Mouse (Mus musculus): Measurements from ENCODE around the gene Dpysl4. TPM values are rescaled to one million over a fixed set of nuclear protein-coding genes. Genes with fewer than 3 reads are reported as not detected.

The Dpysl4 gene
- polyA plus RNA-seq, 1 experiment from 2014 or later = 280 TPM

DNA sequence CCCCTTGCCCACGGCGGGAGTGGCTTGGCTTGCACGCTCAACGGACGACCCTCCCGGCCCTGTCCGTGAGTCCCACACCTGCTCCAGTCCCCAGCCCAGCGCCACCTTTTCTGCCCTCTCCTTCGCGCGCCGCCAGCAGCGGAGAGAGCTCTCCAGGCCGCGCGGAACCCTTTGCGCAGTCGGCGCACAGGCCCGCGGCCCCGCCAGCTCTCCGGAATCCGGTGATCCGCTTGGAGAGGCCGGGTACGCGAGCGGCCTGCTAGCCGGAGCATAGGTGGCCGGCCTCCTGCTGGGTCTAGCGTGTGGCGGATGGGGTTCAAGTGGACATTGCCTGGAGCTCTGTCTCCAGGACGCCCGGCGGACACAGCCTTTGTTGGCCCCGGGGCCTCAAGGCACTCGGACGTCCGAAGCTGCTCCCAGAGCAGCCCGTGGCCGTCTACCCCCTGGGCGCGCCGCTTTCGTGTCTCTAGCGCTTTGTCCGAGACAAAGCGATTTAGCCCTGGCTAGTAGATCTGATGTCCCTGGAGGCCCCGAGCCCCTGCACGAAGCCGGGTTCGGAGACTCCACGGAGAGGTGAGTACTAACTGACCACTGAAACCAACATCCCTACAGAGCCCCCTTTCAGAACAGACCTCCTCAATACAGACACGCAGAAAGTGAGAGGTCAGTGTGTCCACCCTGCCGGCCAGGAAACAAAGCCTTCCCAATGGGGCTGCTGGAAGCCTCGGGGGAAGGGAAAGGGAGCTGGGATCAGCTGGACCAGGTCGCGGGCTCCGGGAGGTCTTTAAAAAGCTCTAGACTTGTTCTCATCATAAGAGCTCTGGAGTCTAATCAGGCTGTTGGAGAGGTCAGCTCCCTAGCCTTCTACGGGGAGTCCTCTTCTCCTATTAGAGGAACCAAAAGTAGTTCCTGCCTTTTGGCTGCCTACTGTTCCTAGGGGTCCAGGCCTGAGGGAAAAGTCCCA, 676 bp downstream of the Dpysl4 start:
- H3K27me3 ChIP-seq = no peaks in the 10 kb centered on the region
- no peaks in the 10 kb centered on the region for H3K9me3 ChIP-seq
- H3K4me3 ChIP-seq = peak overlapping the region; percentile 88
- 2% methylated on average over 53 of the region's 61 CpGs for WGBS
- H3K27ac ChIP-seq = peak overlapping the region; percentile 92
- peaks cover 61% of the 10 kb centered on the region for H3K4me1 ChIP-seq (replicated peaks)
- H3K36me3 ChIP-seq = peaks cover 28% of the 10 kb centered on the region
- peak overlapping the region; percentile 81 for H3K4me2 ChIP-seq
- peak overlapping the region; percentile 99 for H3K9ac ChIP-seq
- ATAC-seq (ENCODE audit: low FRiP score) = peak; percentile 78

- no peaks in the 10 kb centered on the region for H3K9me3 ChIP-seq
- H3K27me3 ChIP-seq = no peaks in the 10 kb centered on the region
- ATAC-seq (ENCODE audit: low FRiP score) = no peak
- H3K36me3 ChIP-seq = peaks cover 42% of the 10 kb centered on the region
- peak overlapping the region; percentile 88 for H3K4me3 ChIP-seq
- WGBS = 63% methylated on average over 2 of the region's 2 CpGs
- peak overlapping the region; percentile 99 for H3K9ac ChIP-seq
- H3K4me1 ChIP-seq (replicated peaks) = peaks cover 55% of the 10 kb centered on the region
- H3K4me2 ChIP-seq = peak overlapping the region; percentile 81
- peak overlapping the region; percentile 92; the same call in 1 of the 2 replicates for H3K27ac ChIP-seq
These were observed 2.0 kb downstream of the Dpysl4 start for GRCm38 (mm10) chr7:139087801-139088200.

DNA sequence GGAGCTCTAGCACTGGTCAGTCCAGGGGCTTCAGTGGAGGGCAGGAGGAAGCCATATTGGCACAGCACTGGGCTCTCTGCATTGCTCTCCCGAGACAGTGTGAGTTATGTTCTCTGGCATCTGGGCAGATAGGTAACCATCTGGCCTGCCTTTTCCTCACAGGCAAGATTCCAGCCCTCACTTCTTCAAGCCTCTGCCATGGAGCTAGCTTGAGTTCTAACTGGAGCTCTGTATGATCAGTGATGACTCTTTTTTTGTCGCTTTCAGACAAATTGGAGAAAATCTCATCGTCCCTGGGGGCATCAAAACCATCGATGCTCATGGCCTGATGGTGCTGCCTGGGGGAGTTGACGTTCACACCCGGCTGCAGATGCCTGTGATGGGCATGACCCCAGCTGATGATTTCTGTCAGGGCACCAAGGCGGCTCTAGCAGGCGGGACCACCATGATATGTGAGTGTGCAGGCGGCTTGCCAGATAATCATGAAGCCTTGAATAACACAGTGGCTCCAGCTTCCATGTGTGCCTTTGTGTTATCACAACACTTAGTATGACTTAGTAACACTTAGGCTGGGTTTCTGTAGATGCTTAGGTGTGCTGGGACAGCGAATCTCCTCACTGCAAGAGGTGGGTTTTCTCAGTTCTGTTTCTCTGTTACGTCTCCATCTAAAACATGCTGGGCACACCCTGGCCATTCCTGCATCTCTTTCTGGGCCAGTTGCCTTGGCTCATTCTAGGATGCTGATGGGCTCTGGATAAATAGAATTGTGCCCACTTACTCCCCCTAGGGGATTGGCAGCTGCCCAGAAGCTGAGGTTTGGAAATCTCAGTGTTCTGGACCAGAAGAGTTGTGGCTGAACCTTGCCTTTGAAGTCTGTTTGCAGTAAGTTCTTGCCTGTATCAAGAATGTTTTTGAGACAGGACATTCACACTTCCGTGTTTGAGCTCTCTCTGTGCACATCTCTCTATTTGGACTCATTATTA, 4.4 kb downstream of the Dpysl4 start:
- H3K27me3 ChIP-seq = no peaks in the 10 kb centered on the region
- H3K9me3 ChIP-seq = no peaks in the 10 kb centered on the region
- WGBS = 65% methylated on average over 12 of the region's 12 CpGs
- H3K4me3 ChIP-seq = no peak overlapping the region
- H3K36me3 ChIP-seq = peaks cover 65% of the 10 kb centered on the region
- peak overlapping the region; percentile 61 for H3K27ac ChIP-seq
- H3K4me1 ChIP-seq (replicated peaks) = peaks cover 55% of the 10 kb centered on the region
- ATAC-seq (ENCODE audit: low FRiP score) = no peak
- peak overlapping the region; percentile 11; the same call in 1 of the 2 replicates for H3K4me2 ChIP-seq
- H3K9ac ChIP-seq = peak overlapping the region; percentile 51; the same call in 1 of the 2 replicates

- no peak for ATAC-seq (ENCODE audit: low FRiP score)
- Histone ChIP-seq H3K27me3 (no peaks in the 10 kb centered on the region), H3K36me3 (peaks cover 80% of the 10 kb centered on the region), H3K9ac (no peak overlapping the region), H3K27ac (no peak overlapping the region), H3K4me1 (replicated peaks) (peaks cover 48% of the 10 kb centered on the region), H3K4me2 (no peak overlapping the region), H3K9me3 (no peaks in the 10 kb centered on the region), H3K4me3 (no peak overlapping the region)
- WGBS = 88% methylated on average over 9 of the region's 9 CpGs
These were observed 5.9 kb downstream of the Dpysl4 start for GRCm38 (mm10) chr7:139091681-139092080.

GRCm38 (mm10) chr7:139092676-139093075, 6.9 kb downstream of the Dpysl4 start:
- no peaks in the 10 kb centered on the region for H3K9me3 ChIP-seq
- ATAC-seq (ENCODE audit: low FRiP score) = no peak
- 99% methylated on average over 5 of the region's 5 CpGs for WGBS
- H3K4me1 ChIP-seq (replicated peaks) = peaks cover 38% of the 10 kb centered on the region
- no peak overlapping the region for H3K4me3 ChIP-seq
- H3K27me3 ChIP-seq = no peaks in the 10 kb centered on the region
- H3K4me2 ChIP-seq = no peak overlapping the region
- no peak overlapping the region for H3K9ac ChIP-seq
- H3K36me3 ChIP-seq = peaks cover 86% of the 10 kb centered on the region
- H3K27ac ChIP-seq = no peak overlapping the region

DNA sequence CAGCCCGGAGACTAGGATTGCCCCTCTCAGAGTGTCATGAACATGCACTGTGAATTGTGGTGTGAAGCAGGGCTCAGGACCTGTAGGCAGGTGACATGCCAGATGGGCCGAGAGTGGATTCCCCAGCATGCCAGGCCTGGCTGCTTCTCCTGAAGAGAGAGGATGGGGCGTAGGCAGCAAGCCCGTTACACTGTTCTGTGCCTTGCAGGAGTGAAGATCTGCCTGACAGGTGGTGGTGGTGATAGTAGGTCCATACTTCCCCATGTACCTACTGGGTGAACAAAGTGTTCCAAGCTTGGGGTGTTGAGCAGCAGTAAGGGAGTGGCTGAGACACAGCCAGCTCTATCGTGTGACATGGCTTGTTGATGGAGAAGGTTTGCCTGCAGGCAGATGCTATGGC, 7.3 kb downstream of the Dpysl4 start:
- Histone ChIP-seq H3K4me2 (no peak overlapping the region), H3K9ac (no peak overlapping the region), H3K27me3 (no peaks in the 10 kb centered on the region), H3K4me3 (no peak overlapping the region), H3K4me1 (replicated peaks) (peaks cover 33% of the 10 kb centered on the region), H3K36me3 (peaks cover 90% of the 10 kb centered on the region), H3K27ac (no peak overlapping the region), H3K9me3 (no peaks in the 10 kb centered on the region)
- WGBS = 92% methylated on average over 5 of the region's 5 CpGs
- no peak for ATAC-seq (ENCODE audit: low FRiP score)

DNA sequence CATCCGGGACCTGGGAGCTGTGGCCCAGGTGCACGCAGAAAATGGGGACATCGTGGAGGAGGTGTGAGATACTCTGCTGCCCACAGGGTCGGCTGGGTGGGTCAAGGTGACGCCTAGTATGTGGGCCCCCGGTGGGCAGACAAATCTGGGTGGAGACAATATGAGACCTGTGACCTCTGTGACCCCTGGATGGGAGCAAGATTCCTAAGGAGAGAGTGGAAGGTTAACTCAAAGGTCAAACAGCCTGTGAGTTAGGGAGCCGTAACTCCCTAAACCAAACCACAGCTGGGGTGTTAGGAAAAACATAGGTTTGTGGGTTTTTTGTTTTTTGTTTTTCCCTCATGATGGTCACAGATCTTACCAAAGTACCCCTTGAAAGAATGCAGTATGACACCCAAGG, 8.0 kb downstream of the Dpysl4 start:
- Histone ChIP-seq H3K4me2 (no peak overlapping the region), H3K9me3 (no peaks in the 10 kb centered on the region), H3K27ac (no peak overlapping the region), H3K9ac (no peak overlapping the region), H3K4me1 (replicated peaks) (peaks cover 27% of the 10 kb centered on the region), H3K4me3 (no peak overlapping the region), H3K27me3 (no peaks in the 10 kb centered on the region), H3K36me3 (peaks cover 94% of the 10 kb centered on the region)
- no peak for ATAC-seq (ENCODE audit: low FRiP score)
- 85% methylated on average over 7 of the region's 7 CpGs for WGBS

DNA sequence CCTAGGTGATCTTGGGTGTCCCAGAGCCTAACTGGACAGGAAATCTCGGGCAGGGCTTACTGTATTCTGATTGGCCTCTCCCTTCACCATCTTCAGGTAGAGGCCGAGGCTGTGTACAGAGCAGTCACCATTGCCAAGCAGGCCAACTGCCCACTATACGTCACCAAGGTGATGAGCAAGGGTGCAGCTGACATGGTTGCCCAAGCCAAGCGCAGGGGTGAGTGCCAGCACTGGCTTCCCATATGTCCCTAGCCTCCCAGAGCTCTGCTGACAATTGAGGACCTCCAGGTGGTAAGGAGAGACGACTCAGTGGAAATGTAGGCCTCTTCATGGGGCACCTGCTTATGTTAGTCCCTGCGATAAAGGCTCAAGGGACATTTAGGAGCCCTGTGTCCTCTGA, 9.0 kb downstream of the Dpysl4 start:
- H3K36me3 ChIP-seq = peaks cover 95% of the 10 kb centered on the region
- ATAC-seq (ENCODE audit: low FRiP score) = no peak

DNA sequence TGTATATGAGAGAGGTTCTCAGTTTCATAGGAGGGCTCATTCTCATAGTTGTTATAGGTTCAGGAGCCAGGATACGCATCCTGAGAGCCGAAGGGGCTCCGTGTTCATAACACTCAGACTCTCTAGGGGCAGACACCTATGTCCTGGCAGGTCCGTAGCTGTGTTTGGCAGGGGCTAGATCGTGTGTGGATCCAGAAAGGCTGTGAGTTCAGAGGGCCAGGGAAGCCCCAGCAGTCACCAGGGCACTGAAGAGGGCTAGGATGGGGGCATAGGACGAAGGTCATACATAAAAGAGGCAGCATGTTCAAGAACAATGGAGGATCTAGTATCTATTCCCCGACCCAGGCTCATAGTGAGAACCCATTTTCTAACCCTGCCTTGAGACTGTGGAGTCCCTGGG, 9.5 kb downstream of the Dpysl4 start:
- H3K36me3 ChIP-seq = peaks cover 95% of the 10 kb centered on the region
- H3K9ac ChIP-seq = no peak overlapping the region
- H3K27me3 ChIP-seq = no peaks in the 10 kb centered on the region
- H3K4me1 ChIP-seq (replicated peaks) = peaks cover 12% of the 10 kb centered on the region
- H3K27ac ChIP-seq = no peak overlapping the region; the same call in 1 of the 2 replicates
- WGBS = 85% methylated on average over 7 of the region's 7 CpGs
- H3K9me3 ChIP-seq = no peaks in the 10 kb centered on the region
- H3K4me2 ChIP-seq = no peak overlapping the region
- ATAC-seq (ENCODE audit: low FRiP score) = no peak
- H3K4me3 ChIP-seq = no peak overlapping the region

More for the DNA sequence above, 9.0 kb downstream of the Dpysl4 start:
- Histone ChIP-seq H3K4me1 (replicated peaks) (peaks cover 17% of the 10 kb centered on the region), H3K9ac (no peak overlapping the region), H3K4me2 (no peak overlapping the region), H3K9me3 (no peaks in the 10 kb centered on the region), H3K4me3 (no peak overlapping the region), H3K27me3 (no peaks in the 10 kb centered on the region), H3K27ac (no peak overlapping the region; the same call in 1 of the 2 replicates)
- WGBS = 84% methylated on average over 6 of the region's 6 CpGs

DNA sequence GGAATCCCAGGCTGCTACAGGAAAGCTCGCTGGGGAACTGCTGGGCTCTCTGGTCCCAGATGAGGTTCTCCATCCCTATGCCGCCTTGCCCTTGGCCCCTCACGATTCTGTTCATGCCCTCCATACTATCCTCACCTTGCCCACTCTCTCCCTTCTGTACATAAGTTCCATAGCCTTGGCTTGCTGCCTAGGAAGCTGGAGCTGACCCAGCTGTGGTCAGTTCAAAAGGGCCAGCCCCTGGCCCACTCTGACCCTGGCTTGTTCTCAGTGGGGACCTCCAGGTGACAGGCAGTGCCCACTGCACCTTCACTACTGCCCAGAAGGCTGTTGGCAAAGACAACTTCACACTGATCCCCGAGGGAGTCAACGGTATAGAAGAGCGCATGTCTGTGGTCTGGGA, 10.6 kb downstream of the Dpysl4 start:
- Histone ChIP-seq H3K4me1 (replicated peaks) (0 out of 2 replicates have a peak, but pooled peaks cover 5% of the 10 kb centered on the region), H3K36me3 (peaks cover 94% of the 10 kb centered on the region), H3K9ac (no peak overlapping the region), H3K27ac (no peak overlapping the region), H3K9me3 (no peaks in the 10 kb centered on the region), H3K4me2 (no peak overlapping the region), H3K27me3 (no peaks in the 10 kb centered on the region), H3K4me3 (no peak overlapping the region)
- ATAC-seq (ENCODE audit: low FRiP score) = no peak
- WGBS = 92% methylated on average over 6 of the region's 6 CpGs

GRCm38 (mm10) chr7:139100531-139101095, 14.8 kb downstream of the Dpysl4 start:
- H3K27me3 ChIP-seq = no peaks in the 10 kb centered on the region
- H3K4me3 ChIP-seq = no peak overlapping the region
- H3K36me3 ChIP-seq = peaks cover 66% of the 10 kb centered on the region
- 0 out of 2 replicates have a peak overlapping the region, but pooled peaks have one; percentile 19 for H3K9ac ChIP-seq
- no peak overlapping the region; the same call in 1 of the 2 replicates for H3K27ac ChIP-seq
- 66% methylated on average over 12 of the region's 12 CpGs for WGBS
- no peak overlapping the region for H3K4me2 ChIP-seq
- H3K9me3 ChIP-seq = no peaks in the 10 kb centered on the region
- peaks cover 9% of the 10 kb centered on the region; the same call in 1 of the 2 replicates for H3K4me1 ChIP-seq (replicated peaks)
- no peak for ATAC-seq (ENCODE audit: low FRiP score)

Measured in hindbrain, embryonic 13.5 days (tissue).